Mouse (Mus musculus) spleen, adult 2 months (tissue): ENCODE data around the gene Gm8653.
"Not testable (repeated sequence)": the region's sequence is repeated elsewhere in the genome, so short reads cannot be mapped to it uniquely, and the experiment has no call there.

ENCODE experiments used
- CTCF ChIP-seq: fragments of 200-500 bp; IDR thresholded peaks from 2 replicates; pipeline ENCODE4 v1.5.1; 2011; ENCODE audit warnings: mild to moderate bottlenecking, inconsistent platforms; ENCODE audit not compliant: insufficient read depth, insufficient read length, insufficient replicate concordance; ENCODE audit errors: extremely low read depth
- POLR2A ChIP-seq: fragments of 200-500 bp; IDR thresholded peaks from 2 replicates; pipeline ENCODE4 v1.6.1; 2011; ENCODE audit warnings: low read depth, low read length, inconsistent platforms

GRCm38 (mm10) chr7:22163935-22164334 is 37.1 kb downstream of the Gm8653 start, which contains the start of gene Vmn1r142:
- TF ChIP-seq POLR2A, CTCF: not testable (repeated sequence)
